Mouse (Mus musculus) cerebellum, adult 2 months (tissue): ENCODE data around the gene Ppm1b. TPM values are rescaled to one million over a fixed set of nuclear protein-coding genes. Genes with fewer than 3 reads are reported as not detected.

Experiments used
- DNase-seq, 2 experiments: peaks; one replicate each; pipeline ENCODE4 v3.0.0; 2021
- H3K27ac ChIP-seq: fragments of 200-500 bp; 2 replicates; pipeline ENCODE4 v1.5.1; 2012; ENCODE audit warnings: low read length, control low read depth, inconsistent platforms; ENCODE audit not compliant: insufficient read depth
- H3K27me3 ChIP-seq: fragments of 200-500 bp; 2 replicates; pipeline ENCODE4 v1.6.1; 2012; ENCODE audit warnings: inconsistent platforms, mild to moderate bottlenecking, low read length, moderate library complexity; ENCODE audit not compliant: control insufficient read depth, insufficient read depth
- H3K4me1 ChIP-seq: fragments of 200-500 bp; 2 replicates; pipeline ENCODE4 v1.6.1; 2011; ENCODE audit warnings: low read length; ENCODE audit not compliant: control insufficient read depth, insufficient read depth
- H3K4me3 ChIP-seq: fragments of 200-500 bp; replicated peaks from 2 replicates; pipeline ENCODE3; 2011; ENCODE audit warnings: mild to moderate bottlenecking, low read depth, low read length, control low read depth; ENCODE audit not compliant: insufficient read depth
- CTCF ChIP-seq: fragments of 200-500 bp; IDR thresholded peaks from 2 replicates; pipeline ENCODE4 v1.5.1; 2011; ENCODE audit warnings: low read depth, mild to moderate bottlenecking, control low read depth, low read length, moderate library complexity, borderline replicate concordance; ENCODE audit not compliant: insufficient read depth
- POLR2A ChIP-seq: fragments of 200-500 bp; IDR thresholded peaks from 2 replicates; pipeline ENCODE4 v1.6.1; 2011; ENCODE audit warnings: low read length, control low read depth, borderline replicate concordance; ENCODE audit not compliant: insufficient read depth
- WGBS: fragments of 180-500 bp; shearing (Covaris S2); methylation state at CpG from one replicate; pipeline ENCODE4 v1.1.7; 2018; 5-methylcytosine and 5-hydroxymethylcytosine counted together
- polyA plus RNA-seq: library from polyadenylated mRNA; depleted of rRNA; stranded (reverse); fragments of >200 nt; gene quantifications from 2 replicates; pipeline ENCODE4 v1.2.3, GENCODE M21; 2012

Ppm1b gene
- polyA plus RNA-seq, 1 experiment = 138 TPM

GRCm38 (mm10) chr17:84981721-84982120, 25.2 kb downstream of the Ppm1b start:
- DNase-seq = no peak
- Histone ChIP-seq H3K4me3 (no peak overlapping the region), H3K27ac (no peak overlapping the region), H3K27me3 (no peaks in the 10 kb centered on the region), H3K4me1 (peaks cover 16% of the 10 kb centered on the region)
- no peak for TF ChIP-seq POLR2A
- no peak for TF ChIP-seq CTCF
- 93% methylated on average over 1 of the region's 1 CpGs for WGBS

DNA sequence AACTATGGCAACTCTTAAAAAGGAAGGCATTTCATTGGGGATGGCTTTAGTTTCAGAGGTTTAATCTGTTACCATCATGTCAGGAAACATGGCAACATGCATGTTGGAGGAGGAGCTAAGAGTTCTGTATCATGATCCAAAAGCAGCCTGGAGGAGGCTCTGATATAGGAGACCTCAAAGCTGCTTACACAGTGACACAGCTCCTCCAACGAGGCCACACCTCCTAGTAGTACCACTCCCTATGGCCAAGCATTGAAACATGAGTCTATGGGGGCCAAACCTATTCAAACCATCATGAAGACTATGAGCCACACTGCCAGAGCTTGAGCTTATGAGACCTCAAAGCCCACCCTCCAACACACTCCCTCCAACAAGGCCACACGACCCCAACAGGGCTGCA, 26.2 kb downstream of the Ppm1b start:
- Histone ChIP-seq H3K27me3 (no peaks in the 10 kb centered on the region), H3K4me1 (peaks cover 23% of the 10 kb centered on the region), H3K27ac (no peak overlapping the region), H3K4me3 (no peak overlapping the region)
- no peak for DNase-seq
- no peak for TF ChIP-seq CTCF
- no peak for TF ChIP-seq POLR2A
- 77% methylated on average over 2 of the region's 2 CpGs for WGBS

- TF ChIP-seq CTCF (no peak), POLR2A (no peak)
- WGBS = 62% methylated on average over 5 of the region's 5 CpGs
- Histone ChIP-seq H3K4me3 (no peak overlapping the region), H3K27ac (no peak overlapping the region), H3K4me1 (peaks cover 29% of the 10 kb centered on the region), H3K27me3 (no peaks in the 10 kb centered on the region)
- no peak for DNase-seq
These were observed 29.8 kb downstream of the Ppm1b start for GRCm38 (mm10) chr17:84986368-84986767.

- Histone ChIP-seq H3K4me3 (no peak overlapping the region), H3K4me1 (peaks cover 23% of the 10 kb centered on the region), H3K27me3 (no peaks in the 10 kb centered on the region), H3K27ac (no peak overlapping the region)
- 58% methylated on average over 3 of the region's 3 CpGs for WGBS
- DNase-seq = no peak
- TF ChIP-seq CTCF (no peak), POLR2A (no peak)
These were observed 31.4 kb downstream of the Ppm1b start for GRCm38 (mm10) chr17:84987834-84988410.

DNA sequence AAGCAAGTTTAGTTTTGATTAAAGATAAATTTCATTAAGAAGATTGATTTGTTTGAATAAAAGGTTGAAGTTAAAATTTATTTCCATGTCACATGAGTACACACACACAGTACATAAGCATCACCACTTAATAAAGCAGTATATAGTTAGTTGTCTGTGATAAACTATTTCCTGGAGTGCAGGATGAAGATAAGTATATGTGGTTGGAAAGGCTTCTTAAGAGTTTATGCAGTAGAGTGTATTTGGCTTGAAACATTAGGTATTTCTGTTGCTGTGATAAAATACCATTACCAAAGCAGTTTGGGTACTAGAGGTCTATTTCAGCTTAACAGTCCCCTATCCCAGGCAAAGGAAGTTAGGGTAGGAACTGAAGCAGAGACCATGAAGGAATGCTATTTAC, 32.0 kb downstream of the Ppm1b start:
- Histone ChIP-seq H3K27ac (no peak overlapping the region), H3K4me1 (peaks cover 21% of the 10 kb centered on the region)

DNA sequence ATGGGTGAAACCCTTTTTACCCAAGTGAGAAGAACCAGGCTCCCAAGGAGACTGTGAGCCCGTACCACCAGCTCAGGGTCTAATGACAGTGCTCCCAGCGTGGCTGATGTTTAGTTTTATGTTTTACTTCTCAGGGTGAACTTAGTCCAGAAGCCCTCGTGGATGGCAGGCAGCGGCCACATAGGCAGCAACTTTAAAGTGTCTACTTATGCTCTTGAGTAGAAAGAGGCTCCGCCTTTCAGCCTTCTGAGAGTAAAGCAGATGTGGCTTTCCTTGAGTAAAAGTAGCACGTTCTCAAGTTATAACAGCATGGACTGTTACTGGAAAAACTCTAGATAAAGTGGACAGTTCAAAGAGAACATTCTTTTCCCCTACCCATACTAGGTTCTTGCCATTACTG, 39.3 kb downstream of the Ppm1b start:
- DNase-seq = no peak
- no peak for TF ChIP-seq POLR2A
- no peak for TF ChIP-seq CTCF
- no peak overlapping the region for H3K27ac ChIP-seq
- peaks cover 15% of the 10 kb centered on the region for H3K4me1 ChIP-seq
- H3K4me3 ChIP-seq = no peak overlapping the region
- H3K27me3 ChIP-seq = no peaks in the 10 kb centered on the region
- WGBS = 83% methylated on average over 6 of the region's 6 CpGs

More for the DNA sequence above, 32.0 kb downstream of the Ppm1b start:
- no peak overlapping the region for H3K4me3 ChIP-seq
- no peak for DNase-seq
- TF ChIP-seq CTCF = no peak
- TF ChIP-seq POLR2A = no peak
- no peaks in the 10 kb centered on the region for H3K27me3 ChIP-seq

- Histone ChIP-seq H3K27ac (no peak overlapping the region), H3K4me3 (no peak overlapping the region), H3K4me1 (peaks cover 15% of the 10 kb centered on the region), H3K27me3 (no peaks in the 10 kb centered on the region)
- TF ChIP-seq POLR2A (no peak), CTCF (no peak)
- no peak for DNase-seq
- 92% methylated on average over 1 of the region's 1 CpGs for WGBS
These were observed 41.1 kb downstream of the Ppm1b start for GRCm38 (mm10) chr17:84997639-84998038.

- no peak overlapping the region for H3K4me3 ChIP-seq
- H3K27ac ChIP-seq = no peak overlapping the region
- H3K4me1 ChIP-seq = peaks cover 15% of the 10 kb centered on the region
- TF ChIP-seq POLR2A = no peak
- TF ChIP-seq CTCF = no peak
- 26% methylated on average over 10 of the region's 10 CpGs for whole genome bisulfite sequencing
- no peaks in the 10 kb centered on the region for H3K27me3 ChIP-seq
- no peak for DNase-seq
These were observed 43.1 kb downstream of the Ppm1b start for GRCm38 (mm10) chr17:84999636-85000035.
